Mouse (Mus musculus) MEL (cell line): ENCODE results near the gene 4930438A08Rik. TPM values are rescaled to one million over a fixed set of nuclear protein-coding genes. Genes with fewer than 3 reads are reported as not detected.

Experiments
- DNase-seq: peaks from one replicate; pipeline ENCODE4 v3.0.0; 2011; ENCODE audit warnings: low read depth, low spot score
- H3K27ac ChIP-seq: 2 replicates; pipeline ENCODE4 v1.5.1; 2012; ENCODE audit warnings: low read depth, mild to moderate bottlenecking, control low read depth, low read length, moderate library complexity; ENCODE audit not compliant: control insufficient read depth
- H3K27me3 ChIP-seq, 2 experiments: fragments of 150-350 bp in 1 of 2; sonication (generic) in 1 of 2; 2 replicates each; pipeline ENCODE4 v1.6.1; 2012; ENCODE audit warnings: low read length in 2 of 2, mild to moderate bottlenecking in 2 of 2, improper control_type of control experiment in 1 of 2, moderate library complexity in 1 of 2; ENCODE audit not compliant: insufficient read depth in 2 of 2, control insufficient read depth in 1 of 2
- H3K36me3 ChIP-seq, 2 experiments: 2 replicates each; pipeline ENCODE4 v1.6.1; 2012 to 2014; ENCODE audit warnings: low read length in 2 of 2, improper control_type of control experiment in 1 of 2, inconsistent platforms in 1 of 2, mild to moderate bottlenecking in 1 of 2; ENCODE audit not compliant: insufficient read depth in 2 of 2, control insufficient read depth in 1 of 2
- H3K4me1 ChIP-seq, 2 experiments: fragments of 150-350 bp in 1 of 2; sonication (generic) in 1 of 2; 2 replicates each; pipeline ENCODE4 v1.6.1; 2012; ENCODE audit warnings: low read length in 2 of 2, improper control_type of control experiment in 1 of 2, mild to moderate bottlenecking in 1 of 2; ENCODE audit not compliant: insufficient read depth in 2 of 2, control insufficient read depth in 1 of 2
- H3K4me3 ChIP-seq, 2 experiments: fragments of 150-350 bp in 1 of 2; sonication (generic) in 1 of 2; 2 replicates each; pipeline ENCODE4 v1.5.1; 2012; ENCODE audit warnings: low read depth in 2 of 2, low read length in 2 of 2, mild to moderate bottlenecking in 2 of 2, moderate library complexity in 2 of 2, control low read depth in 1 of 2, improper control_type of control experiment in 1 of 2; ENCODE audit not compliant: control insufficient read depth in 1 of 2, insufficient read depth in 1 of 2
- H3K79me2 ChIP-seq: 2 replicates; pipeline ENCODE4 v1.6.1; 2012; ENCODE audit warnings: mild to moderate bottlenecking, low read length, moderate library complexity; ENCODE audit not compliant: control insufficient read depth, poor library complexity, insufficient read depth
- H3K9ac ChIP-seq: 2 replicates; pipeline ENCODE4 v1.6.1; 2012; ENCODE audit warnings: low read depth, mild to moderate bottlenecking, control low read depth, low read length, moderate library complexity; ENCODE audit not compliant: control insufficient read depth, poor library complexity, severe bottlenecking
- H3K9me3 ChIP-seq: fragments of 150-350 bp; sonication (generic); replicated peaks from 2 replicates; pipeline ENCODE4 v1.6.1; 2012; ENCODE audit warnings: mild to moderate bottlenecking, low read length, improper control_type of control experiment, moderate library complexity; ENCODE audit not compliant: insufficient read depth
- CHD1 ChIP-seq: IDR thresholded peaks from 2 replicates; pipeline ENCODE4 v1.6.1; 2012; ENCODE audit warnings: low read depth, mild to moderate bottlenecking, inconsistent platforms, low read length, improper control_type of control experiment
- ELF1 ChIP-seq: IDR thresholded peaks from 2 replicates; pipeline ENCODE4 v1.6.1; 2014; ENCODE audit warnings: low read depth, mild to moderate bottlenecking, inconsistent platforms, low read length, improper control_type of control experiment, moderate library complexity
- EP300 ChIP-seq, 2 experiments: IDR thresholded peaks; 2 replicates each; pipeline ENCODE4 v1.6.1; 2011; ENCODE audit warnings: improper control_type of control experiment in 2 of 2, low read length in 2 of 2, low read depth in 1 of 2, mild to moderate bottlenecking in 1 of 2
- ETS1 ChIP-seq: IDR thresholded peaks from 2 replicates; pipeline ENCODE4 v1.6.1; 2012; ENCODE audit warnings: low read depth, mild to moderate bottlenecking, inconsistent platforms, low read length, improper control_type of control experiment, moderate library complexity
- GABPA ChIP-seq: IDR thresholded peaks from 2 replicates; pipeline ENCODE4 v1.6.1; 2012; ENCODE audit warnings: low read depth, mild to moderate bottlenecking, inconsistent platforms, low read length, improper control_type of control experiment, moderate library complexity
- MAZ ChIP-seq: IDR thresholded peaks from 2 replicates; pipeline ENCODE4 v1.6.1; 2012; ENCODE audit warnings: low read depth, mild to moderate bottlenecking, inconsistent platforms, low read length, improper control_type of control experiment
- MEF2A ChIP-seq: IDR thresholded peaks from 2 replicates; pipeline ENCODE4 v1.6.1; 2014; ENCODE audit warnings: low read depth, mild to moderate bottlenecking, inconsistent platforms, low read length, improper control_type of control experiment; ENCODE audit not compliant: poor library complexity, insufficient replicate concordance, severe bottlenecking; ENCODE audit errors: extremely low read depth
- MXI1 ChIP-seq: IDR thresholded peaks from 2 replicates; pipeline ENCODE4 v1.6.1; 2011; ENCODE audit warnings: mild to moderate bottlenecking, low read depth, low read length, improper control_type of control experiment
- MYB ChIP-seq: IDR thresholded peaks from 2 replicates; pipeline ENCODE4 v1.6.1; 2011; ENCODE audit warnings: mild to moderate bottlenecking, low read depth, low read length, improper control_type of control experiment
- NRF1 ChIP-seq: IDR thresholded peaks from 2 replicates; pipeline ENCODE4 v1.6.1; 2014; ENCODE audit warnings: low read depth, mild to moderate bottlenecking, inconsistent platforms, low read length, improper control_type of control experiment, moderate library complexity; ENCODE audit not compliant: poor library complexity, insufficient read depth, severe bottlenecking
- POLR2AphosphoS2 ChIP-seq: IDR thresholded peaks from 2 replicates; pipeline ENCODE4 v1.6.1; 2011; ENCODE audit warnings: low read length, improper control_type of control experiment
- POLR2AphosphoS5 ChIP-seq: IDR thresholded peaks from 2 replicates; pipeline ENCODE4 v1.6.1; 2012; ENCODE audit warnings: low read depth, borderline replicate concordance, mild to moderate bottlenecking, inconsistent platforms, low read length, moderate library complexity, mixed read lengths
- RAD21 ChIP-seq: IDR thresholded peaks from 2 replicates; pipeline ENCODE4 v1.6.1; 2011; ENCODE audit warnings: mild to moderate bottlenecking, low read depth, low read length, improper control_type of control experiment
- SIN3A ChIP-seq: IDR thresholded peaks from 2 replicates; pipeline ENCODE4 v1.6.1; 2012; ENCODE audit warnings: low read length, improper control_type of control experiment, inconsistent platforms
- SMC3 ChIP-seq: IDR thresholded peaks from 2 replicates; pipeline ENCODE4 v1.6.1; 2011; ENCODE audit warnings: low read depth, low read length, improper control_type of control experiment
- TBP ChIP-seq: IDR thresholded peaks from 2 replicates; pipeline ENCODE4 v1.8.0; 2011; ENCODE audit warnings: low read depth, low read length, improper control_type of control experiment
- TCF12 ChIP-seq: IDR thresholded peaks from 2 replicates; pipeline ENCODE4 v1.6.1; 2014; ENCODE audit warnings: low read depth, mild to moderate bottlenecking, inconsistent platforms, low read length, improper control_type of control experiment, moderate library complexity
- ZNF384 ChIP-seq: IDR thresholded peaks from 2 replicates; pipeline ENCODE4 v1.6.1; 2012; ENCODE audit warnings: low read depth, mild to moderate bottlenecking, inconsistent platforms, low read length, improper control_type of control experiment
- polyA plus RNA-seq, 2 experiments: library from polyadenylated mRNA; stranded (reverse) in 1 of 2; unstranded in 1 of 2; fragments of >175 nt in 1 of 2; fragments of >200 nt in 1 of 2; gene quantifications; 2 replicates each; pipeline versions ENCODE4 v1.2.1 to v1.2.4; 2012; ENCODE audit warnings: low replicate concordance in 2 of 2, low read depth in 1 of 2; ENCODE audit not compliant: insufficient read length in 2 of 2, insufficient read depth in 1 of 2, missing spikeins in 1 of 2
- total RNA-seq: library from RNA; depleted of rRNA; stranded (reverse); fragments of 300-350 nt; gene quantifications from 2 replicates; pipeline ENCODE4 v1.2.3, GENCODE M21; 2012

Gene 4930438A08Rik
- total and polyA plus RNA-seq, 3 experiments, result not detected

DNA sequence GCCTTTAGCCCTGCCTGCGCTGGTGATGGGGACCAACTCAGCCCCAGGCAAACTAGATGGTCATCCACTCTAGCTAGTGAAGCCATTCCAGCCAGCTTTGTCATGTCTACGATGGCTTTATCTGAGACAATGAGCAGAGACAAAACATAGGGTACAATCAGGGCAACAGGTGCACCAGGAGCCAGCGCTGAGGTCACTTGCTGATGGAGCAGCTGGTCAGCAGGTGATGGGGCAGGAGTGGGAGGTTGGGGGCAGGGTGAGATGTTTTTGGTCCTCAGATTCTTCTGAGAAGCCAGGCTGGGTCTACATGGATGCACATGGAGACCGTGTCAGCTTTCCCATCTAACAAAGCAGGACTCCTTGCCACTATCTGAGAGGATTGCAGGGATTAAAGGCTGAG is 16.2 kb downstream of the 4930438A08Rik start:
- H3K27me3 ChIP-seq, result peaks cover 8 to 9% of the 10 kb centered on the region in 2 experiments
- no peak overlapping the region for H3K27ac ChIP-seq
- H3K4me3 ChIP-seq, result no peak overlapping the region
- no peaks in the 10 kb centered on the region for H3K79me2 ChIP-seq
- no peaks in the 10 kb centered on the region for H3K9me3 ChIP-seq
- H3K36me3 ChIP-seq, result no peaks in the 10 kb centered on the region
- H3K4me1 ChIP-seq, result no peaks in the 10 kb centered on the region
- H3K9ac ChIP-seq, result no peak overlapping the region
- TF ChIP-seq MYB (no peak), MEF2A (no peak), MAZ (no peak), GABPA (no peak), EP300 (IDR thresholded peaks at IDR 0.05; ENCODE audit: low read depth in 1 of 2, low read length in 2 of 2) (no peak), SIN3A (no peak), POLR2AphosphoS5 (no peak)
- no peak for DNase-seq

- DNase-seq, result peak; percentile 60
- H3K36me3 ChIP-seq, result no peaks in the 10 kb centered on the region
- no peaks in the 10 kb centered on the region for H3K79me2 ChIP-seq
- H3K4me3 ChIP-seq, result no peak overlapping the region
- TF ChIP-seq RAD21, result no peak
- no peak for TF ChIP-seq CHD1
- TF ChIP-seq POLR2AphosphoS2, result no peak
- TF ChIP-seq ZNF384, result no peak
- no peak for TF ChIP-seq ETS1
- no peak for TF ChIP-seq TBP
- TF ChIP-seq MAZ, result no peak
- no peak for TF ChIP-seq MEF2A
- no peak for TF ChIP-seq MXI1
- no peak for TF ChIP-seq SMC3
- no peak for TF ChIP-seq ELF1
- no peak for TF ChIP-seq TCF12
- no peak for TF ChIP-seq NRF1
- H3K9me3 ChIP-seq, result no peaks in the 10 kb centered on the region
- no peak overlapping the region for H3K9ac ChIP-seq
- H3K27ac ChIP-seq, result no peak overlapping the region
- no peaks in the 10 kb centered on the region for H3K4me1 ChIP-seq
- H3K27me3 ChIP-seq, result peaks cover 5 to 8% of the 10 kb centered on the region in 2 experiments
Measured at GRCm38 (mm10) chr11:58292791-58293190, 18.2 kb downstream of the 4930438A08Rik start.
